Mouse (Mus musculus) urinary bladder, postnatal 36 days (tissue): ENCODE measurements around the gene Agbl4.

Experiments
- DNase-seq, 2 experiments: peaks; one replicate each; pipeline ENCODE4 v3.0.0; 2022; ENCODE audit warnings: low spot score in 2 of 2, mixed read lengths in 1 of 2

The Agbl4 gene

GRCm38 (mm10) chr4:111256931-111257330, 859.5 kb downstream of the Agbl4 start:
- no peak for DNase-seq

- no peak for DNase-seq
These were observed 883.5 kb downstream of the Agbl4 start for GRCm38 (mm10) chr4:111280936-111281335.

- DNase-seq: no peak
These were observed 884.4 kb downstream of the Agbl4 start for GRCm38 (mm10) chr4:111281836-111282235.

- DNase-seq: no peak
These were observed 887.2 kb downstream of the Agbl4 start for GRCm38 (mm10) chr4:111284625-111285024.

- DNase-seq: no peak
These were observed 897.2 kb downstream of the Agbl4 start for GRCm38 (mm10) chr4:111294528-111295241.

- no peak for DNase-seq
These were observed 909.1 kb downstream of the Agbl4 start for GRCm38 (mm10) chr4:111306518-111306917.

- no peak for DNase-seq
These were observed 909.7 kb downstream of the Agbl4 start for GRCm38 (mm10) chr4:111307166-111307565.

GRCm38 (mm10) chr4:111307633-111308032, 910.2 kb downstream of the Agbl4 start:
- DNase-seq: no peak

GRCm38 (mm10) chr4:111308572-111309288, 911.3 kb downstream of the Agbl4 start:
- no peak for DNase-seq

- DNase-seq: no peak
These were observed 929.6 kb downstream of the Agbl4 start for GRCm38 (mm10) chr4:111327094-111327493.

- no peak for DNase-seq
These were observed 930.4 kb downstream of the Agbl4 start for GRCm38 (mm10) chr4:111327760-111328373.

GRCm38 (mm10) chr4:111329501-111329900, 932.0 kb downstream of the Agbl4 start:
- DNase-seq: no peak

GRCm38 (mm10) chr4:111332864-111333263, 935.4 kb downstream of the Agbl4 start:
- DNase-seq: no peak

- DNase-seq: no peak
These were observed 952.5 kb downstream of the Agbl4 start for GRCm38 (mm10) chr4:111349965-111350364.

GRCm38 (mm10) chr4:111350615-111351525, 953.4 kb downstream of the Agbl4 start:
- no peak for DNase-seq

GRCm38 (mm10) chr4:111356584-111357115, 959.2 kb downstream of the Agbl4 start:
- DNase-seq: no peak

GRCm38 (mm10) chr4:111357176-111357575, 959.7 kb downstream of the Agbl4 start:
- DNase-seq: no peak

GRCm38 (mm10) chr4:111364199-111364598, 966.7 kb downstream of the Agbl4 start:
- DNase-seq: no peak

- no peak for DNase-seq
These were observed 970.3 kb downstream of the Agbl4 start for GRCm38 (mm10) chr4:111367771-111368170.

GRCm38 (mm10) chr4:111377159-111377558, 979.7 kb downstream of the Agbl4 start:
- DNase-seq: no peak

GRCm38 (mm10) chr4:111378071-111378470, 980.6 kb downstream of the Agbl4 start:
- no peak for DNase-seq
